Mouse (Mus musculus) MEL (cell line): ENCODE measurements around the gene Naif1.

ENCODE experiments used
- CTCF ChIP-seq, 3 experiments: IDR thresholded peaks in 2 of 3; conservative IDR thresholded peaks in 1 of 3; 2 replicates each; pipeline ENCODE4 v1.5.1; 2011 to 2012; ENCODE audit warnings: low read length in 3 of 3, low read depth in 2 of 3, mild to moderate bottlenecking in 2 of 3, improper control_type of control experiment in 1 of 3, inconsistent platforms in 1 of 3, mixed read lengths in 1 of 3, moderate library complexity in 1 of 3; ENCODE audit not compliant: control insufficient read depth in 1 of 3, insufficient read depth in 1 of 3, poor library complexity in 1 of 3, severe bottlenecking in 1 of 3
- EP300 ChIP-seq, 2 experiments: IDR thresholded peaks; 2 replicates each; pipeline ENCODE4 v1.6.1; 2011; ENCODE audit warnings: improper control_type of control experiment in 2 of 2, low read length in 2 of 2, low read depth in 1 of 2, mild to moderate bottlenecking in 1 of 2
- JUND ChIP-seq: IDR thresholded peaks from 2 replicates; pipeline ENCODE4 v1.6.1; 2011; ENCODE audit warnings: low read depth, mild to moderate bottlenecking, improper control_type of control experiment, low read length
- KAT2A ChIP-seq: conservative IDR thresholded peaks from 2 replicates; pipeline ENCODE4 v1.6.1; 2012; ENCODE audit warnings: low read depth, low read length, improper control_type of control experiment, inconsistent platforms
- MAFK ChIP-seq: IDR thresholded peaks from 2 replicates; pipeline ENCODE4 v1.6.1; 2011; ENCODE audit warnings: low read depth, mild to moderate bottlenecking, low read length, improper control_type of control experiment, borderline replicate concordance
- MYC ChIP-seq: IDR thresholded peaks from 2 replicates; pipeline ENCODE4 v1.6.1; 2011; ENCODE audit warnings: low read depth, mild to moderate bottlenecking, low read length, improper control_type of control experiment, moderate library complexity
- POLR2A ChIP-seq, 2 experiments: IDR thresholded peaks; 2 replicates each; pipeline ENCODE4 v1.6.1; 2011 to 2012; ENCODE audit warnings: low read length in 2 of 2, mild to moderate bottlenecking in 2 of 2, control low read depth in 1 of 2, improper control_type of control experiment in 1 of 2, low read depth in 1 of 2, moderate library complexity in 1 of 2; ENCODE audit not compliant: control insufficient read depth in 1 of 2, insufficient read depth in 1 of 2, poor library complexity in 1 of 2
- RCOR1 ChIP-seq: IDR thresholded peaks from 2 replicates; pipeline ENCODE4 v1.6.1; 2012; ENCODE audit warnings: low read depth, mild to moderate bottlenecking, inconsistent platforms, low read length, improper control_type of control experiment
- USF2 ChIP-seq, 2 experiments: IDR thresholded peaks; 2 replicates each; pipeline ENCODE4 v1.6.1; 2011 to 2012; ENCODE audit warnings: improper control_type of control experiment in 2 of 2, low read length in 2 of 2, borderline replicate concordance in 1 of 2, inconsistent platforms in 1 of 2, low read depth in 1 of 2, mild to moderate bottlenecking in 1 of 2; ENCODE audit not compliant: insufficient read depth in 1 of 2

DNA sequence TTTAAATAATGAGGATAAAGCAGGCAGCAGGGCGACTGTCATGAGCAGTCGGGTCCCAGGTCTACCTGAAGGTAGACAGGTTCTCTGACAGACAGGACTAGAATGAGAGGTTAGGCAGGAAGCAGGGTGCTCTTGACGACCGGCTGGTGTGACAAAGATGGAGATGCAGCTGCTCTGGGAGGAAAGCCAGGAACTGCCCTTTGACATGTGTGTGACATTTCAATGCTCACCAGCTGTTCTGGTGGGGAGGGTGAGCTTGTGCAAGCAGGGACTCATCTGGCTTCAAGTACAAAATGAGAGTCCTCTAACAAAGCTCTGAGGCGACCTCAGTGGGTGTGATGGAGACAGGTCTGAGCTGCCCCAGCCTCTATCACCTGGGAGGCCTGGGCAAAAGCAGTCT, 36.3 kb upstream of the Naif1 start:
- TF ChIP-seq POLR2A (IDR thresholded peaks at IDR 0.05; ENCODE audit: control insufficient read depth in 1 of 2, insufficient read depth in 1 of 2, low read depth in 1 of 2, low read length in 2 of 2, poor library complexity in 1 of 2) (no peak), CTCF (IDR thresholded peaks at IDR 0.05 in 2 of 3, conservative IDR thresholded peaks at IDR 0.05 in 1 of 3; ENCODE audit: control insufficient read depth in 1 of 3, insufficient read depth in 1 of 3, low read depth in 2 of 3, low read length in 3 of 3, poor library complexity in 1 of 3, severe bottlenecking in 1 of 3) (no peak), MYC (no peak), RCOR1 (no peak), JUND (no peak), USF2 (IDR thresholded peaks at IDR 0.05; ENCODE audit: borderline replicate concordance in 1 of 2, insufficient read depth in 1 of 2, low read depth in 1 of 2, low read length in 2 of 2) (no peak), EP300 (IDR thresholded peaks at IDR 0.05; ENCODE audit: low read depth in 1 of 2, low read length in 2 of 2) (no peak), MAFK (no peak), KAT2A (no peak)
